ENCODE assay signal across 9 mouse cellular contexts in genomic region chr1:58270807-58271569, GRCm38 (mm10). TPM values are rescaled to one million over a fixed set of nuclear protein-coding genes. Genes with fewer than 3 reads are reported as not detected.
A peak's percentile ranks its signal among the peaks of the same experiment; 100 is the strongest.
DNase-seq lines count a peak whose midpoint lies in the region; ATAC-seq lines count a peak whose summit lies in the region.
"Had no signal": no experiment of that assay in that cellular context is flagged by ENCODE, and none has a peak within 500 bp of the region (broad histone marks: within the 10 kb centered on the region; RNA-seq: fewer than 3 reads in every experiment).

No protein-coding gene starts in this region.

- H3K4me1 ChIP-seq in forebrain, embryonic 13.5 days, result no peaks in the 10 kb centered on the region; the same call in 1 of the 2 replicates
- peaks cover 6% of the 10 kb centered on the region for H3K4me1 ChIP-seq in forebrain, embryonic 10.5 days
- H3K4me1 ChIP-seq in embryonic facial prominence, embryonic 11.5 days (ENCODE audit: control insufficient read depth, insufficient read depth, low read length), result no peaks in the 10 kb centered on the region
- no peaks in the 10 kb centered on the region for H3K4me1 ChIP-seq in kidney, embryonic 14.5 days (ENCODE audit: control insufficient read depth, insufficient read depth, low read length)

- H3K9me3 ChIP-seq in forebrain, embryonic 13.5 days (replicated peaks), result no peaks in the 10 kb centered on the region
- H3K9me3 ChIP-seq in forebrain, embryonic 10.5 days, result no peaks in the 10 kb centered on the region
- H3K9me3 ChIP-seq in embryonic facial prominence, embryonic 11.5 days (replicated peaks; ENCODE audit: control insufficient read depth, low read length), result no peaks in the 10 kb centered on the region
- H3K9me3 ChIP-seq in kidney, embryonic 14.5 days (ENCODE audit: control insufficient read depth, low read length), result no peaks in the 10 kb centered on the region

- WGBS in forebrain, embryonic 13.5 days, result 65% methylated on average over 6 of the region's 6 CpGs
- 62% methylated on average over 6 of the region's 6 CpGs for WGBS in forebrain, embryonic 10.5 days
- 58% methylated on average over 6 of the region's 6 CpGs for WGBS in embryonic facial prominence, embryonic 11.5 days
- WGBS in kidney, embryonic 14.5 days, result 57% methylated on average over 6 of the region's 6 CpGs

- H3K36me3 ChIP-seq in forebrain, embryonic 13.5 days (ENCODE audit: poor library complexity, severe bottlenecking), result no peaks in the 10 kb centered on the region
- H3K36me3 ChIP-seq in forebrain, embryonic 10.5 days (replicated peaks), result no peaks in the 10 kb centered on the region
- no peaks in the 10 kb centered on the region for H3K36me3 ChIP-seq in embryonic facial prominence, embryonic 11.5 days (replicated peaks; ENCODE audit: control insufficient read depth, insufficient read depth, low read depth, low read length)
- H3K36me3 ChIP-seq in kidney, embryonic 14.5 days (ENCODE audit: control insufficient read depth, insufficient read depth, low read length), result no peaks in the 10 kb centered on the region

- ATAC-seq in forebrain, embryonic 13.5 days, result peak; percentile 63
- no peak for ATAC-seq in embryonic facial prominence, embryonic 11.5 days (replicated peaks; ENCODE audit: insufficient number of reproducible peaks, low FRiP score, low TSS enrichment, low read depth)
- peak; percentile 66; the same call in 1 of the 2 replicates for ATAC-seq in kidney, embryonic 14.5 days (ENCODE audit: low FRiP score, low TSS enrichment)

- H3K4me2 ChIP-seq in forebrain, embryonic 13.5 days, result no peak overlapping the region
- no peak overlapping the region for H3K4me2 ChIP-seq in embryonic facial prominence, embryonic 11.5 days (ENCODE audit: low read depth, low read length)
- no peak overlapping the region for H3K4me2 ChIP-seq in kidney, embryonic 14.5 days (replicated peaks; ENCODE audit: low read depth, low read length)

- H3K4me3 ChIP-seq in forebrain, embryonic 13.5 days, result no peak overlapping the region
- H3K4me3 ChIP-seq in forebrain, embryonic 10.5 days, result no peak overlapping the region
- H3K4me3 ChIP-seq in embryonic facial prominence, embryonic 11.5 days (ENCODE audit: low read depth, low read length), result no peak overlapping the region
- no peak overlapping the region for H3K4me3 ChIP-seq in kidney, embryonic 14.5 days (ENCODE audit: low read length)

- no peak overlapping the region for H3K27ac ChIP-seq in forebrain, embryonic 13.5 days
- no peak overlapping the region for H3K27ac ChIP-seq in forebrain, embryonic 10.5 days
- no peak overlapping the region for H3K27ac ChIP-seq in embryonic facial prominence, embryonic 11.5 days (replicated peaks; ENCODE audit: low read depth, low read length)
- no peak overlapping the region for H3K27ac ChIP-seq in kidney, embryonic 14.5 days (ENCODE audit: low read depth, low read length)

- H3K9ac ChIP-seq in forebrain, embryonic 13.5 days, result no peak overlapping the region
- H3K9ac ChIP-seq in embryonic facial prominence, embryonic 11.5 days (replicated peaks; ENCODE audit: low read length), result no peak overlapping the region
- H3K9ac ChIP-seq in kidney, embryonic 14.5 days (ENCODE audit: low read depth, low read length), result no peak overlapping the region

- no peak for DNase-seq in forebrain, embryonic 10.5 days (ENCODE audit: extremely low spot score, low spot score)
- peak; percentile 80 for DNase-seq in 3T3-L1 (ENCODE audit: low read depth, low spot score)
- DNase-seq in adrenal gland, postnatal 14 days, result peak; percentile 64
- DNase-seq in embryonic facial prominence, embryonic 11.5 days (ENCODE audit: low spot score), result peak; percentile 85
- DNase-seq in lung, postnatal 10 days, result peak; percentile 73
- DNase-seq in right cerebral cortex, postnatal 10 days (ENCODE audit: low spot score in 2 of 2), result peak; percentile 58 to 81

- H3K27me3 ChIP-seq in forebrain, embryonic 13.5 days, result no peaks in the 10 kb centered on the region
- peaks cover 3% of the 10 kb centered on the region; the same call in 1 of the 2 replicates for H3K27me3 ChIP-seq in forebrain, embryonic 10.5 days (ENCODE audit: poor library complexity, severe bottlenecking)
- no peaks in the 10 kb centered on the region for H3K27me3 ChIP-seq in embryonic facial prominence, embryonic 11.5 days (ENCODE audit: control insufficient read depth, insufficient read depth, low read length)
- H3K27me3 ChIP-seq in kidney, embryonic 14.5 days (ENCODE audit: control insufficient read depth, insufficient read depth, low read length), result no peaks in the 10 kb centered on the region

RNA-seq across cellular contexts. Expression of gene Aox2, which starts 7.1 kb away (rescaled TPM):
- polyA plus RNA-seq in forebrain, embryonic 13.5 days (2015; fragmentation: Nextera tagmentation; extraction: Ambion mirVana), result 0.06 TPM in 1 of 2 replicates, not detected in the other
- polyA plus RNA-seq in forebrain, embryonic 10.5 days (2016; fragmentation: Nextera tagmentation; extraction: Ambion mirVana), result 0.05 TPM in 1 of 2 replicates, not detected in the other
- 0.23 and 0.26 TPM in 2 replicates for total RNA-seq in adrenal gland, postnatal 14 days (2021)
- not detected in 2 replicates for polyA plus RNA-seq in embryonic facial prominence, embryonic 11.5 days (2014; fragmentation: Nextera tagmentation; extraction: Ambion mirVana)
- polyA plus RNA-seq in kidney, embryonic 14.5 days (2014; fragmentation: Nextera tagmentation; extraction: Ambion mirVana), result 0.06 and 0.12 TPM in 2 replicates
- total RNA-seq: neutrophil, adult 5-6 weeks had no signal
